Mouse (Mus musculus) skeletal muscle tissue, adult 2 months (tissue): Measurements from ENCODE around the gene Setdb1.

ENCODE experiments used
- DNase-seq: peaks from one replicate; pipeline ENCODE4 v3.0.0-alpha.2; 2012; ENCODE audit warnings: low read depth, low spot score

The Setdb1 gene

DNA sequence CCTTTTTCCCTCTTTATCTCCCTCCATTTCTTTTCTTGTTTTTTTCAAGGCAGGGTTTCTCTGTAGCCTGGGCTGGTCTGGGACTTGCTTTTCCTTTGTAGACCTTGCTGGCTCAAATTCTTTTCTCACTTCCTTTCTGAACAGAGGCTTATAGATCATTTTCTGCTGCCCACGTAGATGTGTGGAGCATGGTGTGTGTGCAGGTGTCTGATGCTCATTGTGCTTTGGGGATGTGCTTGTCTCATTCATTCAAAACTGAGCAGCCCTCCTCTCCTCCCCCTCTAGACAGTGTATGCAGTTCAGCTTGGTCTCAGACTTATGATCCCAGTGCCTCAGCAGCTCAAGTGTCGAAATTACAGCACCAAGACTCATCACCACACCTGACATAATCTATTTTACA lies 37.9 kb downstream of the Setdb1 start:
- no peak for DNase-seq

DNA sequence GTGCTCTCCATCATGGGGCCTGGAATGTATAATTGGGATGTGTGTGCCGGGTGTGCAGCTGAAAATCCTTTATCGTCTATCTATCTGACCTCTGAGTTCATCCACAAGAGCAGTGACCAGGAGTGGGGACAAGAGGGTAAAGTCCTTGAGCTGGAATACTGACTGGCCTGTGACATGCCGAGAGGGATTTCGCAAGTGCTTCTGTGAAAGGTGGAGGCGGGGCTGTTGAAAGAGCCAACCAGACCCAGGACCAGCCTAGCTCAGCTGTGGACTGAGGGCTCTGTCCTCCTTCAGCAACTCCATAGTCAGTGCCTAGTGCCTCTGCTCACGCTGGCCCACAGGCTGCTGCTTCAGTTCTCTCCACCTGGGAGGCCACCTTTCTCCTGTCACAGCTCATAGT lies 38.5 kb downstream of the Setdb1 start:
- DNase-seq, result peak; percentile 69

DNA sequence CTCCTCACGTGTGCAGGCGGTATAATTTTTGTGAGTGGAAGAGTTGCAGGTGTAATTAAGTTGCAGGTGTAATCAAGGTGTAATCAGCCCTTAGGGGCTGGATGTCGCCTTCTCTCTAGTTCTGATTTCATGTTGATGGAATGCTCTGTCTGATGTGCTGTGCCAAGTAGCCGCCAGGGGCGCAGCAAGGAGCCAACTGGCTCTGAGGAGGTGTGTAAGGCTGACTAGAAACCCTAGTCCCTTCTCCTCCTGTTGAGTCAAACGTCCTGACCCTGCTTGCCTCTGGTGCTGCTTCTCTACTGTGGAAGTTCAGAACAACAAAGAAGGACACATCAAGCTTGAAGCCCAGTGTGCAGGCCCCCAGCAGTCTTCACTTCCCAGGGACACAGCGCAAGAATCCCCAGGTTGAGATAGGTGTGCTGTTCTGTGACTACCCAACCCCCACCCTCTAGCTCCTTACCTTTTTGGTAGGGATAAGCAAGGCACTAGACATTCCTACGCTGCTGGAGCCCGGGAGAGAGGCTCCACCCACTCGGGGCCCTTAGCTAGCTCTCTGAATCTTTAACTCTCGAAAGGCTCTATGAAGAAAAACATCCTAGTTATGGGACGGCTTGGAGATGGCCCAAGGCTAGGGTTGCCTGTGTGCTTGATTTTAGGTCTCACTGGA lies 39.5 kb downstream of the Setdb1 start:
- peak; percentile 69 for DNase-seq

DNA sequence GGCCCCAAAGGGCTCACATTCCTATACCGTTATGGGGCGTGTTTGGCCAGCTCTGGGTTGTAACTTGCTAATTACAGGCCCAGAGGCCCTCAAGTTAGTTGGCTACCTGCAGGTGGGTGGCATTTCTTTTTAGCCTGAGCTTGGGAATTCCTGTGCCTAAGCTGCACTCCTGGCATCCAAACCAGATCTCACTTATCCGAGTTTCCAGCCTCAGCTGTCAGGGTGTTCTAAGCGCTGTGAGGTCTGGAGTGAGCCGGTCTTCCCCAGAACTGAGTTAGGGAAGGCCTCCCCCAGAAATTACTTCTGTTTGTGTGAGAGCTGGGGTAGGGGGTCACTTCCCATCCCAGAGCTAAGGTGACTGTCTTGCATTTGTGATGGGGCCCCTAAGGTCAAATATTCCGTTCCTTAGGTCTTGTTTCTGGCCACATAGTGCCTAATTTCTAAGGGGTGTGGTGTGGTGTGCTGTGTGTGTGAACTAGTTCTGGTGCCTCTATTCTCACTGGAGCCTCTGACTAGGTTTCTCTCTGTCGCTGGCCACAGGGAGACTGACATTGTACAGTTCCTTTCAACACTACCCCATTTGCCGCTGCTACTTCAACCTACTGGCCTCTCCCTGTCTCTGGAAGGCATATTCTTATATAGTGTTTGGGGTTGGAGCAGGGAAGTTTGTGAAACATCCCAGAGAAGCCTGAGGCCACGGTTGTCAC lies 41.0 kb downstream of the Setdb1 start:
- DNase-seq, result no peak

DNA sequence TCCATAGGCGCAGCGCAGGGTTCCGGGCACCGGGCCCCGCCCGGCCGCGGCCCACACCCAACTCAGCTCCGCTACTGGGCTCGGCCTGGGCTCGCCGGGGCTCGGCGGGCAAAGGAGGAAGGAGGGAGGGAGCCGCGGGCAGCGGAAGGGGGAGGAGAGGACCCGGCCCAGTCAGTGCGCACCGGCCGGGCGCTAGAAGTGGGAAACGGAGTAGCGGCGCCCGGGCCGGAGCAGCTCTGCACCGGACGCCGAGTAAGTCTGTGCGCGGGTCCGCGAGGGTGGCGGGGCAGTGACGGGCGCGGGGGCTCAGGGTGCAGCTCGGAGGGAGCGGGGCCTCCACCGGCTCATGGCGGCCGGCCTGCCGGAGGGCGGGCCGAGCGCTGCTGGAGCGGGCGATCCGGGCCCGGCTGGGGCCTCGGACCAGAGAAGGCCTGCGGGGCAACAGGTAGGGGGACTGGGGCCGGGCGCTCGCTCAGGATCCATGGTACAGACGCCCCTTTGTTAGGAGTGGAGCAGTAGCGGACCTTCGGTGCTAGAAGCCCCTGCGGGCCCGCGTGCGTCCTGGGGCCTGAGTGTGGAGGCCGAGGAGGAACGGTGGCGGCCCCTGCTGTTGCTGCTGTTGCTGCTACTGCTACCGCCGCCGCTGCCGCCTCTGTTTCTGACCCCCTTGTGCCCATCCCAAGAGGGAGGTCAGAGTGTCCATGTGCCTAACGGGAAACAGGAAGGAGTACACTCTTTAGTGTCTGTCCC lies 41.7 kb downstream of the Setdb1 start:
- peak; percentile 81 for DNase-seq

DNA sequence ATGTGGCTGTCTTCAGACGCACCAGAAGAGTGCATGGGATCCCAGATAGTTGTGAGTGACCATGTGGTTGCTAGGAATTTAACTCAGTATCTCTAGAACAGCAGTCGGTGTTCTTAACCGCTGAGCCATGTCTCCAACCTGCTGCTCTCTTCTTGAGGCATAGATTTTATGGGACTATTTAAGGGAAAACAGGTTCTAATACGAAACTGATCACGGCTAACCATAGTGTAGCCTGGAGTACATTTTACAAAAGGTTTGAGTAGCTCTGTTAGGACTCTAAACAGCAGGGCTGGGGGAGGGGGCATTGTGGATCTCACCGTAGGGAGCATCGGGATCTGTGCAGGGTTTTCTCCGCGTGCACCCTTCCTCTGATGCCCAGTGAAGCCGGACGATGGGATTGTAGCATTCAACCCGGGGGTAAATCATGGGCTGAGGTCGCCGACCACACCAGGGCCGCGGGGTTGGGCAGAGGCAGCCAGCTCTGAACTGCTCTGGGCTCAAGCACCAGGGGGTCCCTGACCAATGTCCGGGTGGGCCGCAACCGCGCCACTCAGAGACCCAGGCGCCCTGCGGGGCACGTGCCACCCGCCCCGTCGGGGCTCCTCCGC lies 42.4 kb downstream of the Setdb1 start, which contains the start of gene Cers2:
TSS of gene Cers2 (plus strand) at position 306 of the 608 bp plus-strand sequence.
- DNase-seq, result no peak

DNA sequence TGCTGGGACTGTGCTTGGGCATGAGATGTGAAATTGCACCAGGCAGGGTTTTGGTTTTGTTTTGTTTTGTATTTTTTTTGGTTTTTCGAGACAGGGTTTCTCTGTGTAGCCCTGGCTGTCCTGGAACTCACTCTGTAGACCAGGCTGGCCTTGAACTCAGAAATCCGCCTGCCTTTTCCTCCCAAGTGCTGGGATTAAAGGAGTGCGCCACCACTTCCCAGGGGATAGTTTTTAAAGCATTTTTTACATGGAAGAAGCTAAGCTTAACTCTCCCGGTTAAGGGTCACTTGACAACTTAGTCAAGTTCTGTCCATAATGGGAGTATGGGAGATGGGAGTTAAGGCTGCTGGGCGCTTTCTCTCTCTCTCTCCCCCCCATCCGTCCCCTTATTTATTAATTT lies 42.9 kb downstream of the Setdb1 start:
- DNase-seq, result no peak

DNA sequence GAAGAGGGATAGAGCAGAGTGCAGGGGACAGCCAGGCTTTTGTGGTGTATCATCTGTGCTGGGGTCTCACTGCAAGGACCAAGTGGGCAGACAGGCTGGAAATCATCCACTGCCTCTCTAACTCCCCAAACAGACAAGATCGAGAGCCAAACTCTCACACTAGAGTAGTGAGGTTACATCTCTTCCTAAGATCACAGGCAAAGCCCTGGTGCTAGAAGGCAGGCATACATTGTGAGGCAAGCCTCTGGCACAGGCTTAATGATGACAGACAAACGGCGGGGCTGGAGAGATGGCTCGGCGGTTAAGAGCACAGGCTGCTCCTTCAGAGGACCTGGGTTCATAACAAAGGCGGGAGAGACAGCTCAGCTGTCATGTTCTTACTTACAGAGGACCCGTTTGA lies 43.5 kb downstream of the Setdb1 start:
- DNase-seq, result no peak

DNA sequence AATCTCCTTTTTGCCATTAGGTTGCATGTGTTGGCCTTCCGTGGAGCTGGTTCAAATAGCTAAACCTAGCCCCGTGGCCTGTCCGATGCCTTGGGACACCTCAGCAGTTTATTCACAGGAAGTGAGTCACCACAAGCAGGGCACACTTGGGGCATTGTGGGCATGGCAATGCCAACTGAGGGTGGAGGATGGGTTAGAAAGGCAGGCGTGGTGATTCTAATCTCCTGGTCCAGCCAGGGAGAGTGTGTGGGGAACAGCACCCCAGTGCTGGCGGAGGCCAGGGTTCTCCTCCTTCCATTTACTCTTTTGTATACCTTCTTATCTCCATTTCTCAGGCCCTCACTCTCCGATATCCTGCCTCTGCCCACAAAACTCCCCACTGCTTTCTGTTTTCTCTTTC lies 44.4 kb downstream of the Setdb1 start:
- DNase-seq, result no peak

DNA sequence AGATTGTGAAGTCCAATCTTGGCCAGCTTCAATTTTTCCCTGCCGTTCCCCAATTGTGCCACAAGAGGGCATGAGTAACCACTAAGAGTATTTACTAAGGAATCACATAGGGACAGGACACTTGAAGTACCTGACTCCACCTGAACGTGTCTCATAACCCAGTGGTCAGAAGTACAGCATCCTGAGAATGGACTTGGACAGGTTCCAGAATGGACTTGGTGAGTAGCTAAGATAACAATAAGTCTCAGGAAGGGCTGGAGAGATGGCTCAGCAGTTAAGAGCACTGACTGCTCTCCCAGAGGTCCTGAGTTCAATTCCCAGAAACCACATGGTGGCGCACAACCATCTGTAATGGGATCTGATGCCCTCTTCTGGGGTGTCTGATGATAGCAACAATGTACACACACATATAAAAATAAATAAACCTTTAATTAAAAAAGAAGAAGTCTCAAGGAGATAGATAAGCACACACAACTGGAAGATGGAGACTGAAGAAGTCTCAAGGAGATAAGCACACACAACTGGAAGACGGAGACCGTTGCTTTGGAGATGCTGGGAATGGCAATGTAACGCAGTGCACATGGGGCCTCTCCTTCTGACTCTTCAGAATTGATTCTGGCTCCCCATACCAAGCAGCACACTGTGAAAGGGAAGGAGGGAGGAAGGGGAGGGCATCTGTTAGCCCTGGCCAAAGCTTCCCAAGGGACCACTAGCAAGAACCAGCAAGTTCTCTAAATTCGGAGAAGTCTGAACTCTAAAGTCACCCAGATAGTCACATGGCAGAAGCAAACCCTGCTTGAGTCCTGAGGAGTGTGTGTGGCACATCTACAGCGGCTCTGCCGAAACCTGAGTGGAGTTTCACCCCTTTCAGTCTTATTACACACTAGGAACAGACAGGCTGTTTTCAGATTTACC lies 45.8 kb downstream of the Setdb1 start:
- peak; percentile 68 for DNase-seq

DNA sequence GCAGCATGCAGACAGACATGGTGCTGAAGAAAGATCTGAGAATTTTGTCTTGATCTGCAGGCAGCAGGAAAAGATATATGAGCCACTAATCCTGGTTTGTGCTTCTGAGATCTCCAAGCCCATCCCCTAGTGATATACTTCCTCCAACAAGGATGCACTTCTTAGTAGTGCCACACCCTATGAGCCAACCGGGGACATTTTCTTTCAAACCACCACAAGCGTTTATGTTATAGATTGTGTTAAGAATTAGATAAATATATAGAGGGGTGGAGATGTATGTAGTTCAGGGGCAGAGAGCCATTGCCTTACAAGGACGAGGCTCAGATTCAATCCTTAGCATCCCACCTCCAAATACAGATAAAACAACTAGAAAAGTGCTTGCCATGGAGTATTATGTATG lies 46.5 kb downstream of the Setdb1 start:
- no peak for DNase-seq

DNA sequence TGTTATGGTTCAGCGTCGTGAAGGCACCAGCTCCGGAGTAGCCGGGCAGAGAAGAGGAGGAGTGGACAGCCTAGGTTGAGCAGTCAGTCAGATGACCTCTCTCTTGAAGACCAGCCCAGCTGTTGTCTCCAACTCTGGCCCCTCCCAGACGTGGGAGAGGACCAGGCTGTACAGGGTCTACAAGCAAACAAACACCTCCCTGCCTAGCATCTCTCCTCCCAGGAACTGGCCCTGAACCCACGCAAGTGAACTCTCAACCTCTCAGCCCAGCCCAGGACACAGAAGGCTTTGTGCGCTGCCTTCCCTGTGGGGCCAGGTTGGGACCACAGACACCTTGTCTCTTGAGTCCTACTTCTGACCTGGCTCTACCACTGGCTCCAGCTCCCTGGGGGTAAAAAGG lies 49.9 kb downstream of the Setdb1 start, which contains the start of gene Anxa9:
TSS of gene Anxa9 (minus strand) at position 77 of the 400 bp plus-strand sequence.
- no peak for DNase-seq

DNA sequence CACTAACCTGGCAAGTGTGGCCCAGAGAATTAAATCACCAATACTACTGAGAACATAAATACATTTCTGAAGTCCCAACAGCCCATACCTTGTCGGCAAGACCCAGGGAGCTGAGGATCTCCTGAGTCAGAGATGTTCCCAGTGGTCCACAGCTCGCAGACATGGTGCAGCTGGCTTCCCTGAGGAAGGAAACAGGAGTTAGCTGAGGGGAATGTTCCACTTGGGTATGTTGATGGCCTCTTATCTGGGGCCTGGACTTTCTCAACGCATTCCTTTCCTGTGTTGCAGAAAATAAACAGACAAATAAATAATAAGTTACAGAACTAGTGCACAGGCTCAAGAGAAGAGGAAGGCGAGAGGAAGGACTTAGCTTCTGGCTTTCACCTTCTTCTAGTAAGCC lies 50.8 kb downstream of the Setdb1 start:
- DNase-seq, result no peak

DNA sequence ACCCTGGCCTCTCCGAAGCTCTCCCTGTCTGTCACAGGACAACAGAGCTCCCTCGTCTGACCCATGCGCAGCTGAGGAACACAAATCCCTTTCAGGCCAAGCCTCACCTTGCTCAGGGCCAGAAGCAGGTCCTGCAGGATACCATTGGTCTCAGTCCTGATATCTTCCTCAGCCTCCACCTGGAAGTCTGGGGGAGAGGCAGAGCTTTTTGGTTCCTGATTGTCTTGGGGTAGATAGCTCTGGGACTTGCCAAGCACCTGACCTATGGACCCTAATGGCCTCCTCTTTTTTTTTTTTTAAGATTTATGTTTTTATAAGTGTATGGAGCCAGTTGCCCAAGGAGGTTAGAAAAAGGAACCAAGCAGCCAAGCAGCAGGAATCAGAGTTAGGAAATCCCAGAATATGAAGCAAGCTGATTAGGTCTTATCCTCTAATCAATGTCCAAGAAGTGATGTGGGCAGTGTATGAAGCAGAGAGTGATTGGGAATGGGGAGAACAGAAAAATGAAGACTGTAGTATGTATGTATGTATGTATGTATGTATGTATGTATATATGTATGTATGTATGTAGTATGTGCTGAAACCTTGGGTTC lies 55.7 kb downstream of the Setdb1 start:
- no peak for DNase-seq

DNA sequence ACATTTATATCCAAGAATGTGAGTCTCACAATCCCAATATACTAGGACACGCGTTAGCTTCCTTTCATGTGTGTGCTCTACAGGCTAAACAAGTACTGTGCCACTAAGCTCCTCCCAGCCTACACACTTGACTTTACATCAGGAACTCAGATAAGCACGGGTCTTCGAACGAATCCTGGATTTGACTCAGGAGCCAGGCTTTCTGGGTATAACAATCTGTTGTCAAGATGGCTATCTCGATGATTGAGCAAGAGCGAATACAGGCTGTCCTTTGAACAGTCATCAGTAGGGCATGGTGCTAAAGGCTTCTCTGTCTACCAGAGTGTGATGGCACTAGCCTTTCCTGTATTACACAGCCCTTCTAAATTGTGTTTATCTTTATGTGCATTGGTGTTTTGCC lies 59.0 kb downstream of the Setdb1 start:
- no peak for DNase-seq

DNA sequence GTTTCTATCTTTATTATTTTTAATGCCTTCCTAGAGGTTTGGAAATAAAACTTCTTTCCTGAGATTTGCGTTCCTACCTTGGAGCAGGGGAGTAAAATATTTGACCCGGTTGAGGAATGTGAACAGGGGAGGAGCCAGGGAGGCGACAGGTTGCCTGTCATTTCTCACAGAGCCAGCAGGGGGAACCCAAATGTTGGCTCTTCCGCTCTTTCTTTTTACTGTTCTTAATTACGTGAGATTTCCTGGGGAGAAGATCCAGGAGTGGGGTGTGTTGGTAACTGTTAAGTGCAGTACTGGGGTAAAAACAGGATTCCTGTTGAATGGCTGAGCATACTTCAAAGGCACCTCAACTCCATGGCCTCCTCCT lies 60.9 kb downstream of the Setdb1 start:
- no peak for DNase-seq

DNA sequence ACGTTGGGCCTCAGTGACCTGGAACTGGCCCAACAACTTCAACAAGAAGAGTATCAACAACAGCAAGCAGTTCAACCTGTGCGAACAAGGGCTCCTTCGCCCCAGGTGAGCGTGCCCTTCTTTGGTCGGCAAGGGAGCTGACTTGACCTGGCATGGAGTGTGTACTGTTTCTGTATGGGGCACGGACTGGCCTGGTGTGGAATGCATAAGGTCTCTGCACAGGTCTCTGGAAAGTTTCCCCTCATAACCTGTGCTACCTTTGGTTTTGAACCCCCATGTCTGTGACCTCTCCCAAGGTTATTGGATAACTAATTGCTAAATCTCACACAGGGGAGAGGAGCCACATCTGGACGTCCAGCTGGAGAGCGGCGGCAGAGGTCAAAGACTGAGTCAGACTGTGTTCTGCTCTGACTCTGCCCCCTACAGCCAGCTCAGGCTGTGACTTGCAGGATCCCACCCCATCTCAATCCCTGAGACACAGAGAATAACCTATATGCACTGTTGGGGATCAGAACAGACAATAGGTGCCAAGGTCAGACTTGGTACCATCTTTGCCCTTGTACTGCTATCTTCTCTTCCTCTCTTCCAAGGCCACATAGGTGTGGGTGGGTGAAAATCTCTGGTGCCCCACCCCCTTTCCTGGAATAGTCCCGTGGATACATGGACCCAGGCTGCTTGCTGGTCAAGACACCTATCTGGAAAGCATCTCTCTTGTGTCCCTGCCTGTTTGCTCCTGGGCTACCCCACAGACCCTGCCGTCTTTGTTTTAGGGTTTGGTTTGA lies 61.5 kb downstream of the Setdb1 start:
- no peak for DNase-seq

DNA sequence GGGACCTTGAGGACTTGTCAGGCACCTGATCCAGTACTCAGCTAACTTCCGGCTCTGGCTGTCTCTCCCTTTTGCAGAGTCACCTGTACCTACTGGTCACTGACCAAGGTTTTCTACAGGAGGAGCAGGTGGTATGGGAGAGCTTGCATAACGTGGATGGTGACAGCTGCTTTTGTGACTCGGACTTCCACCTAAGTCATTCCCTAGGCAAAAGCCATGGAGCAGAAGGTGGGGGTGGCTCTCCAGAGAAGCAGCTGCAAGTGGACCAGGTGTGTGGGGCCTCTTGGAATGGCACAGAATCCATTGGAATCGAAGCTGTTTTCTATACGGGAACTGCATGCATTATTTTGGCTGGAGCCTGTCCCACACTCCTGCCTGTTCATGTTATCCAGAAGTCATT lies 62.3 kb downstream of the Setdb1 start:
- no peak for DNase-seq

DNA sequence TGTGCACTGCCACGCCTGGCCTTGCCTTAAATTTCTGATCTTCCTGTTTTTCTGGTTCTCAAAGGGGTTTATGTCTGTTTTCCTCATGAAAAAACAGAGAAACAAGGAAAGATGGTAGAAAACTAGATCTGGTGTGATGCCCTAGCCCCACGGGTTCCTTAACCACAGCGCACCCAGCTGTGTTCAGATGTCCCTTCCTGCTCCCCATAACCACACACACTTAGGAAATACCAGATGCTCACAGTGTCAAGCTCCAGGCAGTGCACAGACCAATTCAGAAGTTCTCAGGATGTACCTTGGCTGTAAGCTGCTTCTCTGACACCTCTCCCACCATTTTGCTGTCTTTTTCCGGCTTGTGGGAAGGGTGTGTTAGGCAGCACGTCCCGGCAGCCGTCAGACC lies 62.7 kb downstream of the Setdb1 start:
- no peak for DNase-seq

DNA sequence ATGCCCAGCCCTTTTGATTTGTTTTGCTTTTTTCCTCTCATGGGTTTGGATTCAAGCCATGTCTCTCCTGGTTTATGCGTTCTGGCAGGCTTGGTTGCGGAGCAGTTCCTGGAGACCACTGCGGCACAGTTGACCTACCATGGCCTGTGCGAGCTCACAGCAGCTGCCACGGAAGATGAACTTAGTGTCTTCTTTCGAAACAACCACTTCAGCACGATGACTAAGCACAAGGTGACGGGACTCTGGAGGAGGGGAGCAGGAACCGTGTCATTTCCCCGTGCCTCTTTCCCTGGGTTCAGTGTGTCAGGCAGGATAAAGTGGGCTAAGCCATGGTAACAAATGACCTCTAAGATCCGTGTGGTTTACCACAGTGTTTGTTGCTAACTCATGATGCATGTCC lies 63.5 kb downstream of the Setdb1 start:
- no peak for DNase-seq
